Mouse (Mus musculus) cerebellum, adult 2 months (tissue): ENCODE measurements around the gene Ube2c. TPM values are rescaled to one million over a fixed set of nuclear protein-coding genes. Genes with fewer than 3 reads are reported as not detected.

Source experiments
- DNase-seq, 2 experiments: peaks; one replicate each; pipeline ENCODE4 v3.0.0; 2021
- H3K27ac ChIP-seq: fragments of 200-500 bp; 2 replicates; pipeline ENCODE4 v1.5.1; 2012; ENCODE audit warnings: low read length, control low read depth, inconsistent platforms; ENCODE audit not compliant: insufficient read depth
- H3K27me3 ChIP-seq: fragments of 200-500 bp; 2 replicates; pipeline ENCODE4 v1.6.1; 2012; ENCODE audit warnings: inconsistent platforms, mild to moderate bottlenecking, low read length, moderate library complexity; ENCODE audit not compliant: control insufficient read depth, insufficient read depth
- H3K4me1 ChIP-seq: fragments of 200-500 bp; 2 replicates; pipeline ENCODE4 v1.6.1; 2011; ENCODE audit warnings: low read length; ENCODE audit not compliant: control insufficient read depth, insufficient read depth
- H3K4me3 ChIP-seq: fragments of 200-500 bp; replicated peaks from 2 replicates; pipeline ENCODE3; 2011; ENCODE audit warnings: mild to moderate bottlenecking, low read depth, low read length, control low read depth; ENCODE audit not compliant: insufficient read depth
- CTCF ChIP-seq: fragments of 200-500 bp; IDR thresholded peaks from 2 replicates; pipeline ENCODE4 v1.5.1; 2011; ENCODE audit warnings: low read depth, mild to moderate bottlenecking, control low read depth, low read length, moderate library complexity, borderline replicate concordance; ENCODE audit not compliant: insufficient read depth
- POLR2A ChIP-seq: fragments of 200-500 bp; IDR thresholded peaks from 2 replicates; pipeline ENCODE4 v1.6.1; 2011; ENCODE audit warnings: low read length, control low read depth, borderline replicate concordance; ENCODE audit not compliant: insufficient read depth
- WGBS: fragments of 180-500 bp; shearing (Covaris S2); methylation state at CpG from one replicate; pipeline ENCODE4 v1.1.7; 2018; 5-methylcytosine and 5-hydroxymethylcytosine counted together
- polyA plus RNA-seq: library from polyadenylated mRNA; depleted of rRNA; stranded (reverse); fragments of >200 nt; gene quantifications from 2 replicates; pipeline ENCODE4 v1.2.3, GENCODE M21; 2012

Gene Ube2c
- polyA plus RNA-seq, 1 experiment = 1.0 TPM

DNA sequence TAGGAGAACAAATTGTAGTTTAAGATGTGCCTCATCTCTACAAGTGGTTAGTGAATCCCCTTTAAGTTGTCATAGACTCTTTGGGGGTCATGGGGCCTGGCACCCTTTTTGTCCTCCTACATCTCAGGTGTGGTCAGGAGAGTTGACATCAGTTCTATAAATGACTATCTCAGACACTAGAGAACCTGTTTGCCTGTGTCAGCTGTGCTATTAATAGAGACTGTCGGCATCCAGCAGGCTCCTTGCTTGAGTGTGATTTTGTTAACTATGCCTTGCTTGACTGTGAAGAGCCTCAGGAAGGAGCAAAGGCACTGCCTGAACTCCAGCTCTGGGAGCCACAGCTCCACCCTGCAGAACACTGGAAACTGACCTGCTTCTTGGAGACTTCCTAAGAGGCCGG lies 14.9 kb upstream of the Ube2c start:
- TF ChIP-seq CTCF (no peak), POLR2A (no peak)
- Histone ChIP-seq H3K27me3 (no peaks in the 10 kb centered on the region), H3K27ac (no peak overlapping the region), H3K4me3 (no peak overlapping the region), H3K4me1 (no peaks in the 10 kb centered on the region; the same call in 1 of the 2 replicates)
- WGBS = 43% methylated on average over 2 of the region's 2 CpGs
- DNase-seq = no peak

DNA sequence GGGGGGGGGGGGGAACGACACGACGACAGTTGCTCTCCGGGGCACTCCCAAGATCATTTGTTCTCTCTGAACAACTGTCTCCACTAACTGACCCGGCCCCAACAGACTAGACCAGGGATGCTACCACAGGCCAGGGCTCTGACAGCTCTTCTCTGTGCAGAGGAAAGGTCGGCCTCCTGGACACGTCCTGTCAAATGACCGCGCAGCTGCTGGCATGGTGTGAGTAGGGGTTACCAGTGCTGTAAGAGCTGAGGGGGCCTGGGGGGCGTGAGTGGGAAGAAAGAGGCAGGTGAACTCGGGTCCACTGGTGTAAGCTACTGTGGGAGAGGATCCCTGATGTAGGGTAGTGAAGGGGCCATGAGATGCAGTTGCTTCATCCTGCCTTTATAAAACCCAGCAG lies 11.9 kb upstream of the Ube2c start:
- 93% methylated on average over 11 of the region's 11 CpGs for WGBS
- Histone ChIP-seq H3K27me3 (no peaks in the 10 kb centered on the region), H3K27ac (no peak overlapping the region), H3K4me3 (no peak overlapping the region), H3K4me1 (peaks cover 10% of the 10 kb centered on the region; the same call in 1 of the 2 replicates)
- DNase-seq = no peak
- TF ChIP-seq POLR2A = no peak
- TF ChIP-seq CTCF = no peak

DNA sequence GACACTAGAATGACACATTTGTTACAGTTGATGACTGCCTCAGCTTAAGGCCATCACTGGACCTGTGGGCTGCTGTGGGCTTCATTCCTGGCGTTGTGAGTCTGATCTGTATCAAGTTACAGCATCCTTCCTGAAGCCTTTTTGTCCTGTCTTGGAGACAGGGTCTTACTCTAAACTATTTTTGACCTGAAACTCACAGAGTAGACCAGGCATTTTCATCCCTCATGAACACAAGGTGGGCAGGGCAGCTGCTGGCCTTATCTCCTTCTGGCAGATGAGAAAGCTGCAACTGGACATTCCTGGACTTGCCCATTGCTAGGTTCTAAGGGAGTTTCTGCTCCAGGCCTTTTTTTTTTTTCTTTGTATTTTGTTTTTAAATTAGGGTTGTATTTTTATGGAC lies 11.0 kb upstream of the Ube2c start:
- Histone ChIP-seq H3K27me3 (no peaks in the 10 kb centered on the region), H3K27ac (no peak overlapping the region), H3K4me3 (no peak overlapping the region), H3K4me1 (peaks cover 10% of the 10 kb centered on the region; the same call in 1 of the 2 replicates)
- DNase-seq = no peak
- TF ChIP-seq POLR2A (no peak), CTCF (no peak)
- 76% methylated on average over 1 of the region's 1 CpGs for WGBS

DNA sequence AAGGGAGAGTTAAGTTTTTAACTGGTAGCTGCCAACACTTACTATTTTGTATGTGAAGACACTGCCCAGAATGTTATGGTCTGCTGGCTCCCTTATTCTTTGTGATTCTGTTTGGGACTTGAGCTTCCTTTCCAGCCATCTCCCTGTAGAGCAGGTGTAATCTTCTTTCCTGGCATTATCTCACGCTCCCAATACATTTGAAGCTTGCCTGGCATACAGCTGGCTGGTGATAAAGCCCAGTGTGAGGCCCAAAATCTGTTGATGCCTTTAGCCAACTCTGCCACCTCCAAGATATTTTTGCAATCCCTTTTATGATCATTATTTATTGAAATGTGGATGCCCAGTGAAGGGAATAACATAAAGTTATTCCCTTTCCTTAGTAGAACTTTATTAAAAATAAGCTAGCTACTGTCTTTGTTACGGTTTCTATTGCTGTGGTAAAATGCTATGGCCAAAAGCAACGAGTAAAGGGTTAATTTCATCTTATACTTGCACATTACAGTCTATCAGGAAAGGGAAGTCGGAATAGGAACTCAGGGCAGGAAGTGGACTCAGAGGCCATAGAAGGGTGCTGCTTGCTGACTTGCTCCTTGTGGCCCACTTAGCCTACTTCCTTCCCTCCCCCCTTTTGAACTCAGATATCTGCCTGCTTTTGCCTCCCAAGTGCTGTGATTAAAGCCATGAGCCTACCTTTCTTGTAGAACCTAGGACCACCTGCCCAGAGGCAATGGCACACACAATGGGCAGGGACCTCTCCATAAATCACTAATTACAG lies 9.5 kb upstream of the Ube2c start:
- WGBS = 70% methylated on average over 4 of the region's 4 CpGs
- Histone ChIP-seq H3K27ac (no peak overlapping the region), H3K27me3 (no peaks in the 10 kb centered on the region), H3K4me3 (no peak overlapping the region), H3K4me1 (peaks cover 10% of the 10 kb centered on the region; the same call in 1 of the 2 replicates)
- no peak for DNase-seq
- TF ChIP-seq POLR2A (no peak), CTCF (no peak)

DNA sequence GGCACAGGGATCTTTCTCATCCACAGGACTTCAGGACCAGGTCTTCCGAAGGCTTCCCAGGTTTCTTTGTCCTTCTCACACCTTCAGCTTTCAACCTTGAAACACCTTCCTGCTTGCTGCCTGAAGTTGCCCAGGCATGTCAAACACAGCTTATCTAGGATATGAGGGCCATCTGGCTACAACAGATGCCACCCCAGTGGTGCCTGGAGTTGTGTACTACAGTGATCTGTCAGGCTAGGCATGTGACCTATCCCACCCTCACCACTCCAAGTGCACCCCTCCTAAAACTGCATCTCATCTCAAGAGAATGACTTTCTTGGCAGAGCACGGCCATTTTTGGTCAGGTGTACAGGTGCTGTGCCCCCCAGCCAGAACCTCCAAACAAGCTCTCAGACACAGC lies 8.2 kb upstream of the Ube2c start:
- TF ChIP-seq CTCF (no peak), POLR2A (no peak)
- Histone ChIP-seq H3K4me1 (peaks cover 10% of the 10 kb centered on the region; the same call in 1 of the 2 replicates), H3K27me3 (no peaks in the 10 kb centered on the region), H3K27ac (no peak overlapping the region), H3K4me3 (no peak overlapping the region)
- WGBS = 51% methylated on average over 2 of the region's 2 CpGs
- peak in 1 of 2 experiments; percentile 29 for DNase-seq

DNA sequence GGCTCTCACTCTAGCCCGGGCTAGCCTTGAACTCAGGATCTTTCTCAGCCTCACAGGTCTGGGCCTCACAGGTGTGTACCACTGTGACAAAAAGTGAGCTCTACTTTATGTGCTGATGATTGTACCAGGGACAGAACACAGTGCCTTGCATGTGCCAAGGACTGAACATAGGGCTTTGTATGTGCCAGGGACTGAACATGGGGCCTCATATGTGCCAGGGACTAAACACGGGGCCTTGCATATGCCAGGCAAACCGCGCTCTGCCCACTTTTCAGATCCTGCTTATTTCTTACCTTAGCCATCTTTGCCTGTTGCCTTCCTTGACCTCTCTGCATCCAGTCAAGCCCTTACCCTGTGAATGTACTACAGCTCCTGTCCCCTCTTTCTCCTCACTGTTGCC lies 7.7 kb upstream of the Ube2c start:
- H3K4me1 ChIP-seq = peaks cover 10% of the 10 kb centered on the region; the same call in 1 of the 2 replicates
- no peak for DNase-seq
- 0 out of 2 replicates have a peak overlapping the region, but pooled peaks have one; percentile 11 for H3K27ac ChIP-seq
- H3K27me3 ChIP-seq = no peaks in the 10 kb centered on the region
- 59% methylated on average over 4 of the region's 4 CpGs for WGBS
- no peak overlapping the region for H3K4me3 ChIP-seq
- TF ChIP-seq CTCF (no peak), POLR2A (no peak)

DNA sequence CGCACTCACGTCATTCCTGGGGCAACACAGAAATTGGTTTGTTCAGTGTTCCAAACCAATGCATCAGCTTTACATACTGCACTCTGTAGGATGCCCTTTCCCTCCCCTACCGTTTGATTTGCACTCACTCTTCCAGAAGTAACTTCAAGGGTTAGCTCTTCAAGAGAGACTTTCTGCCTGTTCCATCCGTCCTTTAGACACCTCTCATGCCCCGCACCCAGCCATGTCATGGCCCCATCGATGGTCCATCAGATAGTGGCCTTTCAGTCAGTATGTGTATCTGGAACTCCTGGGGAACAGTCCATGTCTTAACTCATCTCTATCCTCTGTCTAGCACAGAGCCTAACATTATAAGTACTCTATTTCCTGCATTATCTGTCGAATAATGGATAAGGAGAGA lies 7.1 kb upstream of the Ube2c start:
- WGBS = 84% methylated on average over 7 of the region's 7 CpGs

DNA sequence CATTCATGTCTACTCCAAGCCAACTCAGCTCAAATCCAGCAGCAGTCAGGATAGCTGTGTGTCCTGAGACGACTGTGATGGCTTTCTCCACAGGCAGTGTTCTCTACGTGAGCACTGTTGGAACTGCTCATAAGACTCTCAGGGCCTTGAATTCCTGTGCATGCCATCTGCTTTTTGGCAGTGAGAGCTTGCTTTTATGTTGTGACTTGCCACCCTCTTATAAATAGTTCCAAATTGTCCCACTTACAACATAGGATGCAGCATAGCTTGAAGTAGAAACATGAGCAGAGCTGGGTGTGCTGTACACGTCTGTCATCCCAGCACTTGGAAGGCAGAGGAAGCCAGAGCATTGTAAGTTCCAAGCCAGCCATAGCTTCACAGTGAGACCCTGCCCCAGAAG lies 3.9 kb upstream of the Ube2c start:
- WGBS = 29% methylated on average over 3 of the region's 3 CpGs
- no peak overlapping the region for H3K27ac ChIP-seq
- H3K27me3 ChIP-seq = no peaks in the 10 kb centered on the region
- TF ChIP-seq POLR2A = no peak
- TF ChIP-seq CTCF = no peak
- DNase-seq = no peak
- H3K4me3 ChIP-seq = no peak overlapping the region
- peaks cover 10% of the 10 kb centered on the region; the same call in 1 of the 2 replicates for H3K4me1 ChIP-seq

More for the DNA sequence above, 7.1 kb upstream of the Ube2c start:
- Histone ChIP-seq H3K27ac (no peak overlapping the region), H3K4me1 (peaks cover 10% of the 10 kb centered on the region; the same call in 1 of the 2 replicates), H3K27me3 (no peaks in the 10 kb centered on the region), H3K4me3 (no peak overlapping the region)
- TF ChIP-seq CTCF (no peak), POLR2A (no peak)
- DNase-seq = no peak
